Mouse (Mus musculus): ENCODE data around the gene Sgo1.
"Not testable (repeated sequence)": the region's sequence is repeated elsewhere in the genome, so short reads cannot be mapped to it uniquely, and the experiment has no call there.

The Sgo1 gene

GRCm38 (mm10) chr17:53688877-53689802 lies at the start of gene Sgo1:
TSS of gene Sgo1 (minus strand) at chr17:53689333.
- DNase-seq (ENCODE audit: extremely low spot score, low read depth, low spot score): peak; percentile 89

GRCm38 (mm10) chr17:53718916-53719315 lies 29.8 kb upstream of the Sgo1 start:
- DNase-seq (ENCODE audit: extremely low spot score, low read depth, low spot score): not testable (repeated sequence)

GRCm38 (mm10) chr17:53718474-53718873 lies 29.3 kb upstream of the Sgo1 start:
- DNase-seq (ENCODE audit: extremely low spot score, low read depth, low spot score): no peak

- not testable (repeated sequence) for DNase-seq (ENCODE audit: extremely low spot score, low read depth, low spot score)
These were observed 26.0 kb upstream of the Sgo1 start for GRCm38 (mm10) chr17:53715161-53715560.

GRCm38 (mm10) chr17:53714453-53714852 lies 25.3 kb upstream of the Sgo1 start:
- no peak for DNase-seq (ENCODE audit: extremely low spot score, low read depth, low spot score)

- DNase-seq (ENCODE audit: extremely low spot score, low read depth, low spot score): not testable (repeated sequence)
These were observed 8.4 kb upstream of the Sgo1 start for GRCm38 (mm10) chr17:53697521-53697920.

GRCm38 (mm10) chr17:53694039-53694438 lies 4.9 kb upstream of the Sgo1 start:
- no peak for DNase-seq (ENCODE audit: extremely low spot score, low read depth, low spot score)

- peak; percentile 8 for DNase-seq (ENCODE audit: extremely low spot score, low read depth, low spot score)
These were observed 813 bp upstream of the Sgo1 start for GRCm38 (mm10) chr17:53689946-53690345.

GRCm38 (mm10) chr17:53688321-53688720 lies 812 bp downstream of the Sgo1 start:
- DNase-seq (ENCODE audit: extremely low spot score, low read depth, low spot score): no peak

GRCm38 (mm10) chr17:53678716-53679115 lies 10.4 kb downstream of the Sgo1 start:
- DNase-seq (ENCODE audit: extremely low spot score, low read depth, low spot score): no peak

- DNase-seq (ENCODE audit: extremely low spot score, low read depth, low spot score): no peak
These were observed 18.7 kb downstream of the Sgo1 start for GRCm38 (mm10) chr17:53670453-53670852.

- DNase-seq (ENCODE audit: extremely low spot score, low read depth, low spot score): no peak
These were observed 24.3 kb downstream of the Sgo1 start for GRCm38 (mm10) chr17:53664703-53665382.

- DNase-seq (ENCODE audit: extremely low spot score, low read depth, low spot score): no peak
These were observed 24.9 kb downstream of the Sgo1 start for GRCm38 (mm10) chr17:53664267-53664666.

- DNase-seq (ENCODE audit: extremely low spot score, low read depth, low spot score): no peak
These were observed 27.9 kb downstream of the Sgo1 start for GRCm38 (mm10) chr17:53661056-53661840.

- DNase-seq (ENCODE audit: extremely low spot score, low read depth, low spot score): no peak
These were observed 29.4 kb downstream of the Sgo1 start for GRCm38 (mm10) chr17:53659738-53660137.

GRCm38 (mm10) chr17:53659230-53659629 lies 29.9 kb downstream of the Sgo1 start:
- no peak for DNase-seq (ENCODE audit: extremely low spot score, low read depth, low spot score)

GRCm38 (mm10) chr17:53658668-53659067 lies 30.5 kb downstream of the Sgo1 start:
- no peak for DNase-seq (ENCODE audit: extremely low spot score, low read depth, low spot score)

- DNase-seq (ENCODE audit: extremely low spot score, low read depth, low spot score): not testable (repeated sequence)
These were observed 31.7 kb downstream of the Sgo1 start for GRCm38 (mm10) chr17:53657391-53657790.

GRCm38 (mm10) chr17:53656369-53656860 lies 32.7 kb downstream of the Sgo1 start:
- no peak for DNase-seq (ENCODE audit: extremely low spot score, low read depth, low spot score)

- DNase-seq (ENCODE audit: extremely low spot score, low read depth, low spot score): no peak
These were observed 33.2 kb downstream of the Sgo1 start for GRCm38 (mm10) chr17:53655959-53656358.

- no peak for DNase-seq (ENCODE audit: extremely low spot score, low read depth, low spot score)
These were observed 34.1 kb downstream of the Sgo1 start for GRCm38 (mm10) chr17:53655081-53655480.
